Mouse (Mus musculus): ENCODE results near the gene Usp7. TPM values are rescaled to one million over a fixed set of nuclear protein-coding genes. Genes with fewer than 3 reads are reported as not detected.

Gene Usp7
- polyA plus RNA-seq, 1 experiment from 2014 or later = 12.5 TPM

DNA sequence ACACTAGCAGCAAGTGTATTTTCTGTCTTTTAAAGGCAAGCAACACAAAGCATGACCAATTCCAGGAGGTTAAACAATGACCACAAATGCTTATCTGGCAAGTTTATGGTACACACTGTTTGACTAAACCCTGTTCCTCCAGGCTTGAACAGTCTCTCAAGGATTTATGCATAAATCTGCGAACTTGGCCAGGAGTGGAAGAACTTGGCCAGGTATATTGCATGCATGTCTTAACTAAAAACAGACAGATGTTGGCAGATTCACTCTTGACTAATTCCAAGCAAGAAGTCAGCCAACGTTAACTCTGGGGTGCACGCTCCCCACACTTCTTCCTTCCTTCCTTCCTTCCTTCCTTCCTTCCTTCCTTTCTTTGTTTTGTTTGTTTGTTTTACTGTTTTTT, 112.3 kb downstream of the Usp7 start:
- Histone ChIP-seq H3K27me3 (no peaks in the 10 kb centered on the region), H3K4me1 (replicated peaks) (no peaks in the 10 kb centered on the region), H3K9ac (no peak overlapping the region), H3K36me3 (no peaks in the 10 kb centered on the region), H3K27ac (no peak overlapping the region), H3K9me3 (replicated peaks) (no peaks in the 10 kb centered on the region), H3K4me2 (no peak overlapping the region), H3K4me3 (no peak overlapping the region)
- 76% methylated on average over 3 of the region's 3 CpGs for WGBS
- ATAC-seq (replicated peaks; ENCODE audit: insufficient number of reproducible peaks, insufficient read depth, low FRiP score, low read depth) = no peak

GRCm38 (mm10) chr16:8678676-8679075, 113.4 kb downstream of the Usp7 start:
- no peaks in the 10 kb centered on the region; the same call in 1 of the 2 replicates for H3K27me3 ChIP-seq

DNA sequence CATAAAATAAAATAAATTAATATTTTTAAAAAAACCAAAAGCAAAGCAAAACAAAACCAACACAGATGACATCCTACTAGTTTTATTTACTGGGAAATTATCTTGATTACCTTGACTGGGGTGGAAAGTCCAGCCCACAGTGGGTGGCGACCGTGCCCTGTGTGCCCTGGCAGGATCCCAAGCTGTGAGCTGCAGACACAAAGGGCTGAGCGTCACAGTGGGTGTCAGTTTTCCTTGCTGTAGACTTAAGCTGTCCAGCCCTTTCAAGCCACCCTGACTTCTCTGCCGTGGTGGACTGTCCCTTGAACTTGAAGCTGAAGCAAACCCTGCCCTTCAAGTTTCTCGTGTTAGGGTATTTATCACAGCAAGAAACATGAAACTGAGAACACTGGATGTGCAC, 114.1 kb downstream of the Usp7 start:
- no peaks in the 10 kb centered on the region for H3K9me3 ChIP-seq (replicated peaks)
- H3K27me3 ChIP-seq = peaks cover 4% of the 10 kb centered on the region; the same call in 1 of the 2 replicates
- no peak overlapping the region for H3K4me3 ChIP-seq
- 50% methylated on average over 5 of the region's 5 CpGs for WGBS
- peaks cover 3% of the 10 kb centered on the region; the same call in 1 of the 2 replicates for H3K4me1 ChIP-seq (replicated peaks)
- H3K9ac ChIP-seq = no peak overlapping the region
- H3K36me3 ChIP-seq = no peaks in the 10 kb centered on the region
- H3K27ac ChIP-seq = no peak overlapping the region
- H3K4me2 ChIP-seq = no peak overlapping the region
- no peak for ATAC-seq (replicated peaks; ENCODE audit: insufficient number of reproducible peaks, insufficient read depth, low FRiP score, low read depth)

More at GRCm38 (mm10) chr16:8678676-8679075, 113.4 kb downstream of the Usp7 start:
- Histone ChIP-seq H3K4me2 (no peak overlapping the region), H3K27ac (no peak overlapping the region), H3K9me3 (replicated peaks) (no peaks in the 10 kb centered on the region), H3K4me1 (replicated peaks) (peaks cover 3% of the 10 kb centered on the region; the same call in 1 of the 2 replicates), H3K36me3 (no peaks in the 10 kb centered on the region), H3K4me3 (no peak overlapping the region), H3K9ac (no peak overlapping the region)
- WGBS = 74% methylated on average over 4 of the region's 4 CpGs
- no peak for ATAC-seq (replicated peaks; ENCODE audit: insufficient number of reproducible peaks, insufficient read depth, low FRiP score, low read depth)

- H3K9me3 ChIP-seq (replicated peaks) = no peaks in the 10 kb centered on the region
- no peak overlapping the region for H3K27ac ChIP-seq
- no peak for ATAC-seq (replicated peaks; ENCODE audit: insufficient number of reproducible peaks, insufficient read depth, low FRiP score, low read depth)
- H3K4me2 ChIP-seq = no peak overlapping the region
- H3K36me3 ChIP-seq = no peaks in the 10 kb centered on the region
- 52% methylated on average over 4 of the region's 4 CpGs for WGBS
- H3K4me1 ChIP-seq (replicated peaks) = peaks cover 3% of the 10 kb centered on the region
- H3K9ac ChIP-seq = no peak overlapping the region
- H3K4me3 ChIP-seq = no peak overlapping the region
- H3K27me3 ChIP-seq = peaks cover 4% of the 10 kb centered on the region; the same call in 1 of the 2 replicates
Measured at GRCm38 (mm10) chr16:8676800-8677199, 115.3 kb downstream of the Usp7 start.

GRCm38 (mm10) chr16:8676228-8676627, 115.9 kb downstream of the Usp7 start:
- Histone ChIP-seq H3K27me3 (peaks cover 4% of the 10 kb centered on the region; the same call in 1 of the 2 replicates), H3K9ac (no peak overlapping the region), H3K4me3 (no peak overlapping the region), H3K9me3 (replicated peaks) (no peaks in the 10 kb centered on the region), H3K4me2 (no peak overlapping the region), H3K36me3 (no peaks in the 10 kb centered on the region), H3K4me1 (replicated peaks) (peaks cover 3% of the 10 kb centered on the region), H3K27ac (no peak overlapping the region)
- 76% methylated on average over 2 of the region's 2 CpGs for WGBS
- ATAC-seq (replicated peaks; ENCODE audit: insufficient number of reproducible peaks, insufficient read depth, low FRiP score, low read depth) = no peak

- Histone ChIP-seq H3K27me3 (peaks cover 4% of the 10 kb centered on the region; the same call in 1 of the 2 replicates), H3K9ac (no peak overlapping the region), H3K9me3 (replicated peaks) (no peaks in the 10 kb centered on the region), H3K4me1 (replicated peaks) (peaks cover 10% of the 10 kb centered on the region), H3K36me3 (no peaks in the 10 kb centered on the region), H3K4me3 (no peak overlapping the region), H3K4me2 (no peak overlapping the region), H3K27ac (no peak overlapping the region)
- WGBS = 75% methylated on average over 8 of the region's 8 CpGs
- no peak for ATAC-seq (replicated peaks; ENCODE audit: insufficient number of reproducible peaks, insufficient read depth, low FRiP score, low read depth)
Measured at GRCm38 (mm10) chr16:8675559-8675958, 116.5 kb downstream of the Usp7 start.

- H3K4me2 ChIP-seq = 0 out of 2 replicates have a peak overlapping the region, but pooled peaks have one; percentile 13
- peaks cover 24% of the 10 kb centered on the region for H3K4me1 ChIP-seq (replicated peaks)
- peaks cover 4% of the 10 kb centered on the region; the same call in 1 of the 2 replicates for H3K27me3 ChIP-seq
- no peak overlapping the region for H3K9ac ChIP-seq
- WGBS = 6% methylated on average over 8 of the region's 8 CpGs
- H3K4me3 ChIP-seq = no peak overlapping the region
- no peaks in the 10 kb centered on the region for H3K9me3 ChIP-seq (replicated peaks)
- H3K27ac ChIP-seq = no peak overlapping the region
- no peak for ATAC-seq (replicated peaks; ENCODE audit: insufficient number of reproducible peaks, insufficient read depth, low FRiP score, low read depth)
- H3K36me3 ChIP-seq = no peaks in the 10 kb centered on the region
Measured at GRCm38 (mm10) chr16:8674165-8674564, 117.9 kb downstream of the Usp7 start.

- H3K4me2 ChIP-seq = no peak overlapping the region
- no peaks in the 10 kb centered on the region for H3K9me3 ChIP-seq (replicated peaks)
- peaks cover 4% of the 10 kb centered on the region; the same call in 1 of the 2 replicates for H3K27me3 ChIP-seq
- H3K36me3 ChIP-seq = no peaks in the 10 kb centered on the region
- peaks cover 32% of the 10 kb centered on the region for H3K4me1 ChIP-seq (replicated peaks)
- WGBS = 59% methylated on average over 6 of the region's 6 CpGs
- no peak for ATAC-seq (replicated peaks; ENCODE audit: insufficient number of reproducible peaks, insufficient read depth, low FRiP score, low read depth)
- no peak overlapping the region for H3K9ac ChIP-seq
- H3K27ac ChIP-seq = no peak overlapping the region
- H3K4me3 ChIP-seq = no peak overlapping the region
Measured at GRCm38 (mm10) chr16:8673343-8673742, 118.8 kb downstream of the Usp7 start.

DNA sequence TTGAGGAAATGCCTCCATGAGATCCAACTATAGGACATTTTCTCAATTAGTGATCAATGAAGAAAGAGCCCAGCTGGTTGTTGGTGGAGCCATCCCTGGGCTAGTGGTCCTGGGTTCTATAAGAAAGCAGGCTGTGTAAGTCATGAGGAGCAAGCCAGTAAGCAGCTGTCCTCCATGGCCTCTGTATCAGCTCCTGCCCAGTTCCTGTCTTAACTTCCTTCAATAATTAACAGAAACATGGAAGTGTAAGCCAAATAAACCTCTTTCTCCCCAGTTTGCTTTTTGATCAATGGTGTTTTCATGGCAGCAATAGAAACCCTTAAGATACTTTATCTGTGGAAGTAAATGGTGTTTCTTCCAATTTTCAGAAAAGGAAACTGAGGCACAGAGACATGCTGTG, 119.3 kb downstream of the Usp7 start:
- no peaks in the 10 kb centered on the region for H3K9me3 ChIP-seq (replicated peaks)
- H3K4me3 ChIP-seq = peak overlapping the region; percentile 82
- ATAC-seq (replicated peaks; ENCODE audit: insufficient number of reproducible peaks, insufficient read depth, low FRiP score, low read depth) = no peak
- H3K9ac ChIP-seq = no peak overlapping the region
- H3K27ac ChIP-seq = no peak overlapping the region
- H3K36me3 ChIP-seq = no peaks in the 10 kb centered on the region
- H3K4me2 ChIP-seq = no peak overlapping the region
- H3K4me1 ChIP-seq (replicated peaks) = peaks cover 37% of the 10 kb centered on the region
- H3K27me3 ChIP-seq = peaks cover 4% of the 10 kb centered on the region; the same call in 1 of the 2 replicates

DNA sequence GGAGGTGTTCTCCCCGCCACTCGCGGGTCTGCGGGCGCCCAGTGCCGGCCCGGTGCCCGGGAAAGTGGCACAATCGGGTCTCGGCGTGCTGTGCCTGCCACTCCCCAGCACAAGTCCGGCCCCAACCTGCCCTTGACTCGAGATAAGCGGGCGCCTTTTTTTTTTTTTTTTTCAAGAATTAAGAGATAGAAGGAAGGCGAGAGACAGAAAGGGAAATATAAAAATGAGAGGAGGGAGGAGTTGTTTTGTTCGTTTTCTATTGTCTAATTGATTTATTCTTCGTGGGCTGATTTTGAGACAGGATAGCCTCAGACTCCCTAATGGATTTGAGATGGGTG, 119.8 kb downstream of the Usp7 start:
- Histone ChIP-seq H3K36me3 (no peaks in the 10 kb centered on the region), H3K27ac (no peak overlapping the region), H3K9me3 (replicated peaks) (no peaks in the 10 kb centered on the region), H3K27me3 (peaks cover 4% of the 10 kb centered on the region; the same call in 1 of the 2 replicates), H3K4me3 (peak overlapping the region; percentile 82), H3K4me2 (peak overlapping the region; percentile 93), H3K4me1 (replicated peaks) (peaks cover 42% of the 10 kb centered on the region), H3K9ac (peak overlapping the region; percentile 59)
- WGBS = 3% methylated on average over 18 of the region's 18 CpGs
- ATAC-seq (replicated peaks; ENCODE audit: insufficient number of reproducible peaks, insufficient read depth, low FRiP score, low read depth) = no peak

GRCm38 (mm10) chr16:8671551-8672349, 120.4 kb downstream of the Usp7 start, which contains the start of gene Carhsp1:
TSS of gene Carhsp1 (minus strand) at chr16:8672155.
- peak; percentile 93 for ATAC-seq (replicated peaks; ENCODE audit: insufficient number of reproducible peaks, insufficient read depth, low FRiP score, low read depth)
- no peaks in the 10 kb centered on the region for H3K36me3 ChIP-seq
- H3K4me3 ChIP-seq = peak within 1 kb of the TSS; percentile 82
- H3K9me3 ChIP-seq (replicated peaks) = no peaks in the 10 kb centered on the region
- H3K27ac ChIP-seq = peak within 1 kb of the TSS; percentile 88
- peak within 1 kb of the TSS; percentile 76 for H3K9ac ChIP-seq
- H3K4me1 ChIP-seq (replicated peaks) = peaks cover 48% of the 10 kb centered on the region
- H3K27me3 ChIP-seq = peaks cover 4% of the 10 kb centered on the region; the same call in 1 of the 2 replicates
- under 1% methylated on average over 67 of the region's 67 CpGs for WGBS
- peak within 1 kb of the TSS; percentile 93 for H3K4me2 ChIP-seq
